In genomic region chr15:94216703-94217102, GRCm38 (mm10) we compare ENCODE assay signal across 35 mouse cellular contexts.
"Had no signal": no experiment of that assay in that cellular context is flagged by ENCODE, and none has a peak within 500 bp of the region (broad histone marks: within the 10 kb centered on the region; RNA-seq: fewer than 3 reads in every experiment).

No protein-coding gene starts in this region.

- H3K27ac ChIP-seq: heart, embryonic 10.5 days; heart, embryonic 13.5 days; heart, embryonic 15.5 days; hindbrain, embryonic 10.5 days; hindbrain, embryonic 12.5 days; hindbrain, embryonic 13.5 days; hindbrain, embryonic 14.5 days; hindbrain, embryonic 15.5 days; hindbrain, postnatal 0 days; intestine, embryonic 15.5 days; kidney, embryonic 15.5 days; kidney, postnatal 0 days; layer of hippocampus, adult 2 months had no signal

- H3K4me3 ChIP-seq: heart, embryonic 10.5 days; heart, embryonic 12.5 days; heart, embryonic 13.5 days; heart, embryonic 15.5 days; hindbrain, embryonic 10.5 days; hindbrain, embryonic 12.5 days; hindbrain, embryonic 13.5 days; hindbrain, embryonic 15.5 days; intestine, embryonic 15.5 days; kidney, embryonic 15.5 days; layer of hippocampus, adult 2 months had no signal

- H3K9ac ChIP-seq: heart, embryonic 12.5 days; heart, embryonic 13.5 days; heart, embryonic 15.5 days; hindbrain, embryonic 12.5 days; hindbrain, embryonic 13.5 days; hindbrain, embryonic 14.5 days; hindbrain, embryonic 15.5 days; intestine, embryonic 15.5 days; kidney, embryonic 15.5 days had no signal

- ATAC-seq: hindbrain, embryonic 16.5 days; hindbrain, postnatal 0 days; inflammation-experienced regulatory T-cells, adult 6 months; intestine, embryonic 15.5 days; intestine, embryonic 16.5 days; intestine, postnatal 0 days had no signal

- H3K9me3 ChIP-seq: heart, embryonic 10.5 days; heart, embryonic 12.5 days; heart, embryonic 13.5 days; heart, embryonic 15.5 days; hindbrain, embryonic 10.5 days; hindbrain, embryonic 12.5 days; hindbrain, embryonic 13.5 days; hindbrain, embryonic 15.5 days; intestine, embryonic 15.5 days; kidney, embryonic 15.5 days had no signal

- DNase-seq: heart, postnatal 10 days; heart, postnatal 14 days; heart, postnatal 36 days; heart, postnatal 4 days; kidney, adult 11 months; kidney, adult 18-20 months; kidney, adult 2 months; kidney, adult 8-10 months; kidney, adult 9 months; kidney, postnatal 10 days; kidney, postnatal 14 days; kidney, postnatal 25 days; kidney, postnatal 36 days; kidney, postnatal 4 days; layer of hippocampus, adult 9-11 months; layer of hippocampus, postnatal 36 days had no signal

- H3K27me3 ChIP-seq: heart, embryonic 12.5 days; heart, embryonic 13.5 days; heart, embryonic 15.5 days; hindbrain, embryonic 12.5 days; hindbrain, embryonic 13.5 days; hindbrain, embryonic 15.5 days; intestine, embryonic 15.5 days; kidney, embryonic 15.5 days had no signal

- H3K36me3 ChIP-seq: heart, embryonic 10.5 days; heart, embryonic 12.5 days; heart, embryonic 13.5 days; heart, embryonic 15.5 days; hindbrain, embryonic 10.5 days; hindbrain, embryonic 12.5 days; hindbrain, embryonic 13.5 days; hindbrain, embryonic 15.5 days; intestine, embryonic 15.5 days; kidney, embryonic 15.5 days had no signal

- H3K4me2 ChIP-seq: heart, embryonic 11.5 days; heart, embryonic 12.5 days; heart, embryonic 13.5 days; heart, embryonic 15.5 days; hindbrain, embryonic 12.5 days; hindbrain, embryonic 13.5 days; hindbrain, embryonic 14.5 days; hindbrain, embryonic 15.5 days; intestine, embryonic 15.5 days; kidney, embryonic 15.5 days had no signal
